Mouse (Mus musculus): ENCODE data around the gene Sh3d21. TPM values are rescaled to one million over a fixed set of nuclear protein-coding genes. Genes with fewer than 3 reads are reported as not detected.
"Not testable (repeated sequence)": the region's sequence is repeated elsewhere in the genome, so short reads cannot be mapped to it uniquely, and the experiment has no call there.

Gene Sh3d21
- 1 to 10 TPM; 4.2 to 4.3 TPM for total RNA-seq (2021)
- long read RNA-seq, experiment 1, partial matches to known transcripts, result 1 of 2 reads
- long read RNA-seq, experiment 1, other reads (novel, unspliced or antisense), result 0 of 2 reads
- long read RNA-seq, experiment 2, partial matches to known transcripts, result 9 of 12 reads
- long read RNA-seq, experiment 2, other reads (novel, unspliced or antisense), result 1 of 12 reads

DNA sequence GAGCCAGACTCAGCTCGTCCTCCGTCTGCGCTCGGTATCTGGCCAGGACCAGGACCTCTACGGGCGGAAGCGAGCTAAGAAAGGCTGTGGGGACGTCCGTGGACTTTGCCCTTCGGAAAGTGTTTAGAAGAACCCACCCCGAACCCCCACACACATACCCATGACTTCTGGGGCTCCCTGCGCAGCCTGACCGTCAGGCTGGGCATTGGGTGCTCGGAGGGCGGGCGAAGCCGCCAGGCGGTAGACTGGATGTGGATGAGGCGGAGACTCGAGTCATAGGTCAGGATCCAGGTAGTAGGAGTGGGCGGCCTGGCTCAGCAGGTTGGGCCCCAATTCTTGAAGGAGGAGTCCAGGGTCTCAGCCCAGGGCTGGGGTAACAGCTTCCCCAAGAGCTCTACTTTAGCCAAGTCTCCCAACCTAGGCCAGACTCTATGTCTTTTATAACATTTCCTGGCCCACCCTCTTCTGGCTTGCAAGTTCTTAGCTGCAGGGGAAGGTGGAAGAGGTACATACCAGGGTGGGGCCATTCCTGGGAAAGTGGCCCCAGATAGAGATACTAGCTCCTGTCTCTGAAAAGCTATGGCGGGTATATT is at the start of gene Sh3d21:
Gene Sh3d21 (minus strand): TSS at position 425 of the 593 bp plus-strand sequence.
- no peak for DNase-seq (ENCODE audit: low spot score in 2 of 2)

GRCm38 (mm10) chr4:126207081-126207480 is 43.8 kb upstream of the Sh3d21 start:
- DNase-seq (ENCODE audit: low spot score in 2 of 2), result no peak

DNA sequence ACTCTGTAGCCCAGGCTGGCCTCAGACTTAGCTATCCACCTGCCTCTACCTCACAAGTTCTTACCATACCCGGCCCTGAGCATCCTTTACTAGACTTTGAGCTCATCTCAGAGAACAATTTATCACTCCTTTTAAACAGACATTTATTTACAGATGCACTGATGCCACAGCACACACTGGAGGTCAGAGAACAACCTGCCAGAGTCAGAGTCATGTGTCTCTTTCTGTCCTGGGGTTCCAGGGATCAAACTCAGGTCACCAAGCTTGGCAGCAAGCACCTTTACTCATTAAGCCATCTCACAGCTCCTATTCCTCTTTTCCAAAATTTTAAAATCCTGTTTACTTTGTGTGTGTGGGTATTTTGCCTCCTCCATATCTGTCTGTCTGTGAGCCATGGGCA is 42.1 kb upstream of the Sh3d21 start:
- no peak for DNase-seq (ENCODE audit: low spot score in 2 of 2)

DNA sequence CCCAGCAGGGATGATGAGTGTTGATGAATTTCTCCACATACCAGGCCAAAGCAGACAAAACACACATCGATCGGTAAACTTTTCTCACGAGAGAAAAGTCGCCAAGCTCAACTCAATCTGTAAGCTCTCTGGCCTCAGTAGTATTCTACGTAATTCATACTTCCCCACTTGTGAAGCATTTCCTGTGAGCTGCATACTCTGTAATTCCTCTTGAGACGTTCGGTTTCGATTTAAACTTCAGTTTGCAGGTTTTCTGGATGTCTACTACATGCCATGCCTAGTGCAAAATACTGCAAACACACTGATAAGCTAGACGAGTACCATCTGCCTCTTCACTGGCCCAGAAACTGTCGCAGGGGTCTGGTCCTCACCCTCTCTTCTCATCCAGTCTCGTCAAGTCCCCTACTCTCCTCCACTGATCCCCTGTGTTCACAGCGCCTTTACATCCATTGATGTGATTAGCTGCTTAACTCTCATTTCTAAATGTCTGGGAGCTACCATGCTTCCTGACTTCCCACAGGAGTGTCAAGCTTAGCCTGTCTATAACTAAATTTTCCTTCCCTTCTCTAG is 41.5 kb upstream of the Sh3d21 start:
- no peak for DNase-seq (ENCODE audit: low spot score in 2 of 2)

GRCm38 (mm10) chr4:126204016-126204415 is 40.7 kb upstream of the Sh3d21 start:
- no peak for DNase-seq (ENCODE audit: low spot score in 2 of 2)

DNA sequence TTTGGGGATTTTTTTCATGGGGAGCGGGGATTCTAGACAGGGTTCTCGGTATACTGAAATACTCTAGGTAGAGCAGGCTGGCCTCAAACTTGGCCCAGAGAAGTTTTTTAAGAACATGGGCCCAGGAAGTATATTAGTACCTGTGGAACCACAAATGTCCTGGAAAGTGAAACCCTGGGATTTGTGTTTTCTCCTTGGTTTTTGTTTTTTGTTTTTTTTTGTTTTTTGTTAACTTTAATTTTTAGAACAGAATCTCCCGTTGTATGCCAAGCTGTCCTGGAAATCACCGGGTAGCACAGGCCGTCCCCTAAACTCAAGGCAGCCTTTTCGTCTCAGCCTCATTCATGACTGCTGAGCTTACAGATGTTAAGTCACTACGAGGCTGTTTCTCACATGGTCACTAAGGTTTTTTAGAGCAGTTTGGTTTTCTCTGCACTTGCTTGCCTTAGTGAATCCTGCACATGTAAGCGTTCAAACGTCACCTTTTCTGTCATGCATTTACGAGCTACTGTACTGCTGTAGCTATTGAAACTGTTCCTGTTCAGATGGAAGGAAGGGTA is 40.1 kb upstream of the Sh3d21 start:
- DNase-seq (ENCODE audit: low spot score in 2 of 2), result no peak

DNA sequence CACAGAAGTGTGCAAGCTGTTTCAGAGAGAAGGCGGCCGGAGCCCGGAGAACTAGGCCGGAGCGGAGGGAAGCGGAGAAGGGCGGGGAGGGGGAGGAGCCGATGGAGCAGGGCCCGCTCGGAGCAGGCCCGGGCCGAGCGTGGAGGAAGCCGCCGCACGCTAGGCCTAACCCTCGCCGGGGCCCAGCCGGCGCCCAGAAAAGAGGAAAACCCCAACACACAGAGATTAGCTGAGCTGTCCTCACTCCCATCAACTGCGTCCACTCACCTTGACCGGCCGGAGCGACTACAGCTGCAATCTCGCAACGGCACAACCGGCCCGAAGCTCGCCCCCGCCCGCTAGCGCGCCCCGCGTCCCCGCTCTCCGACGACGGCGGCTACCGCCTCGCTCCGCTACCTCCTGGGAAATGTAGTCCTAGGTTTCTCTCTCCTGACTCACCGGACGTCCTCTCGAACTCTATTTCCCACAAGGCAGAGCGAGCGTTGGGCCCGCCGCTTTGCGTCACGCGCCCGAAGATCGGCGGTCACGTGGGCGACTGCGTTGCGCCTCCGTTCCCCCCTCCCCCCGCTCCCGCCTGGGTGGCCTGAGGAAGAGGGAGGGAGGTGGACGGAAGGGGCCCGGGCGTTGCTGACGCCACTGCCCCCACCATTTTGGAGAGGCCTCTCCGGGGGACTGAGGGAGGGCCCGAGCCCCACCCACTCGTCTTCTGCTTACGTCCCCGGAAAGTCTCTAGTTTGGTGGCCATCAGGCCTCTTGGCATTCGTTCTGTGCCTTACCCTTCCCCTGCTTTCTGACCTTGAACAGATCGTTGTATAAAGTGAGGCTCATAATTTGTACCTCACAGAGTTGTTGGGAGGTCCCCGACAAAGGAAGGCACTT is 39.3 kb upstream of the Sh3d21 start, which contains the start of gene Thrap3:
Gene Thrap3 (minus strand): TSS at position 458 of the 879 bp plus-strand sequence.
- DNase-seq (ENCODE audit: low spot score in 2 of 2), result peak; percentile 96 to 99

GRCm38 (mm10) chr4:126201514-126202302 is 38.4 kb upstream of the Sh3d21 start:
- peak in 1 of 2 experiments; percentile 14 for DNase-seq (ENCODE audit: low spot score in 2 of 2)

GRCm38 (mm10) chr4:126200656-126201055 is 37.4 kb upstream of the Sh3d21 start:
- no peak for DNase-seq (ENCODE audit: low spot score in 2 of 2)

DNA sequence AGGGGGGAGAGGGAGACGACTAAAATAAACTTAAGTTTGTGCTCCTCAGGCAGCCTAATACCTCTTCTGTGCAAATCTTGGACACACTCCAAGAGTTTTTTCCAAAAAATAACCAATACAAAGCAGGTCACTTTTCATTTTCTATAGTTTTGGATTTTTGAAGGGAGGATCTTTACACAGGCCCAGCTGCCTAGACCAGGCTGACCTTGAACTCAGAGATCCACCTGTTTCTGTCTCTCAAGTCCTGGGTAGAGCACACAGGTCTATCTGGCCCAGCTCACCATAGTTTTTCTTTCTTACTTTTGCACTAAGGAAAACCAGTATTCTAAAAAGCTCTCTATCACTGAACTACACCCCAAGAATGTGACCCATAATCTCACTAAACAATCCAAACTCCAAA is 36.7 kb upstream of the Sh3d21 start:
- no peak for DNase-seq (ENCODE audit: low spot score in 2 of 2)

DNA sequence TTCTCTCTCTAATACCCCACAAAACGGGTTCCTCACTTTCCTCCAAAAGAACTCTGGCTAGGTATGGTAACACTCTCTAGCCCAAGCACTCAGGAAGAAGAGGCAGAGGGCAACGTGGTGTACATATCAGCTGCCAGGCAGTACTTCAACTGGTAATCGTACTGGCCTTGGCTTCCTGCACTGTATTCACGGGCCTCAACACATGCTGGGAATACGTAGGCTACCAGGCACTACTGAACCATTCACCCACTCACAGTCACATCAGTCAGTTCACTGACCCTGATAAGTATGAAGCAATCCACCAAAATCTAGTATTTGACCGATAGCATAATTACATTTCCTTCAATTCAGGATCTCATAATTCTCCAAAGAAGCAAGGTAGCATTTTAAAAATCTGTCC is 36.3 kb upstream of the Sh3d21 start:
- DNase-seq (ENCODE audit: low spot score in 2 of 2), result no peak

- no peak for DNase-seq (ENCODE audit: low spot score in 2 of 2)
These were observed 34.2 kb upstream of the Sh3d21 start for GRCm38 (mm10) chr4:126197485-126197884.

DNA sequence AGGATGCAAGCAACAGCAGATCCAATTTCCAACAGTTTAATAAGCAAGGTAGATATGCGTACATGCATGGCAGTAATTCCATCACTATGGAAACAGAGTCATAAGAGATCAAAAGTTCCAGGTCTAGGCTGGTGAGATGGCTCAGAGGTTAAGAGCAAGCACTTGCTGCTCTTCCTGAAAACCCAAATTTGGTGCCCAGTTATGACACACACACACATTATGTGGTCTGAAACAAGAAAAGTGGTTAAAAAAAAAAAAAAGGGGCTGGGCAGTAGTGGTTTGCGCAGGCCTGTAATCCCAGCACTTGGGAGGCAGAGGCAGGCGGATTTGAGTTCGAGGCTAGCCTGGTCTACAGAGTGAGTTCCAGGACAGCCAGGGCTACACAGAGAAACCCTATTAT is 31.6 kb upstream of the Sh3d21 start:
- DNase-seq (ENCODE audit: low spot score in 2 of 2), result no peak

- DNase-seq (ENCODE audit: low spot score in 2 of 2), result no peak
These were observed 30.9 kb upstream of the Sh3d21 start for GRCm38 (mm10) chr4:126194216-126194615.

DNA sequence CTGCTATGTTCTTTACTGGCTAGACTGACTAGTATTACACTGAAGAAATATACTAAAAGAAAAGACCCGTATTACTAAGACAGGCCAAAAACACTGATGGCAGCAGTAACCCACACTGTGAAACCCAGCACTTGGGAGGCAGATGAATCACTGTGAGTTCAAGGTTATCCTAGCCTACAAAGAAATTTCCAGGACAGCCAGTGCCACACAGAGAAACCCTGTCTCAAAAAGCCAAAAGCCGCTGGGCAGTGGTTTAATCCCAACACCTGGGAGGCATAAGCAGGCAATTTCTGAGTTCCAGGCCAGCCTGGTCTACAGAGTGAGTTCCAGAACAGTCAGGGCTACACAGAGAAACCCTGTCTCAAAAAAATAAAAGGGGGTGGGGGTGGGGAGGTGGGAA is 27.3 kb upstream of the Sh3d21 start:
- DNase-seq (ENCODE audit: low spot score in 2 of 2), result no peak

- no peak for DNase-seq (ENCODE audit: low spot score in 2 of 2)
These were observed 23.8 kb upstream of the Sh3d21 start for GRCm38 (mm10) chr4:126187096-126187495.

DNA sequence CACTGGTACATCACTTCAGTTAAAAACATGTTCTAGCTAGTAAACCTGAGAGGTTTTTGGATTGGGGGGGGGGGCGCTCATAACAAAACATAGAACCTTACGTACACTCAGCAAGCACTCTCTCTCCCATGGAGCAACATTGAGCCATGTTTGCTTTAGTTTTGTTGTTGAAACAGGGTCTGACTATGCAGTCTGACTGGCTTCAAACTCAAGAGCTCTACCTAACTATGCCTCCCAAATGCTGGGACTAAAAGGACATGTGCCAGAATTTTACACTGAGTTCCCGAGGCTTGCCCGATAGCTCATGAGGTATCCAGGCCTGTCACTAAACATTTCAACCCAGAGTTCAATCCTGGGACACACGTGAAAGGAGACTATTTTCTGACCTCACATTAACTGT is 19.7 kb upstream of the Sh3d21 start:
- no peak for DNase-seq (ENCODE audit: low spot score in 2 of 2)

DNA sequence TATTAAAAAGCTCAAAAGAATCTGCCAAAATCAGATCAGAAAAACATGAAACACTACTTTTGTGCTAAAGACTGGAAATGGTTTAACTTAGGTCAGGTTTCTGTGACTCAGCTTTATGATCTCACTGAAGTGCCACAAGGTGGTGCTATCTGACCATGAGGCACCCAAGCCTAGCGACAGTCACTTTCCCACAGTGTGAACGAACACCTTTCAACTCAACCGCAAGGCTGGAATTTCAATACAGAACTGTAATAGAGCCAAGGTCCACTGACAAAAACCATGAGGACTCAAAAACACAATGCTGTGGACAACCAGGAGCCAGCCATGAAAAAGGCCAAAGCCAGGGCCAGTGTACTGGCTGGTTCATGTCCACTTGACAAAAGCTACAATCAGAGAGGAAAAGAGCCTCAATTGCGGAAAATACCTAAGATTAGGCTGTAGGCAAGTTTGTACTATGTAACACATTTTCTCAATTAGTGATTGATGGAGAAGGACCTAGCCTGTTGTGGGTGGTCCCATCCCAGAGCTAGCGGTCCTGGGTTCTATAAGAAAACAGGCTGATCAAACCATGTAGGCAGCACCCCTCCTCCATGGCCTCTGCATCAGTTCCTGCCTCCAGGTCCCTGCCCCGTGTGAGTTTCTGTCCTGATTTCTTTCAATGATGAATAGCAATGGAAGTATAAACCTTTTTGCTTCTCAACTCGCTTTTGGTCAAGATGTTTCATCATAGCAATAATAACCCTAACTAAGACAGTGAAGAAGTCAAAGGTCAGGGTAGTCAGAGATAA is 18.1 kb upstream of the Sh3d21 start:
- no peak for DNase-seq (ENCODE audit: low spot score in 2 of 2)

DNA sequence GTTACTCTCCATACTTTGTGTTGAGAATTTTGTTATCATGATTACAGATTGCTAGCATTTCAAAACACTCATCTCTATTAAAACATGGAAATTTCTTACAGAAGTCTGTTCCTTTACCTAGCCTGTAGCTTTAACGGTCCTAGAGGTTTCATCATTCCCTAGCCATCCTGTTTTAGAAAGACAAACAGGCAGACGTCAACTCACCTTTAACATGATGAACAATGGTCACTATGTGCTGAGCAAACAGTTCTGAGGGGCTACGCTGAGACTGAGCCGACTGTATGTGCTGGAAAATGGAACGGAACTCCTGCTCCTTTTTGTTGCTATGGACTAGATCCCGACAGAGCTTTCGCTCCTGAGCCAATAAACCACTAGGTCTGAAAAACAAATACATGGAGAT is 12.7 kb upstream of the Sh3d21 start:
- DNase-seq (ENCODE audit: low spot score in 2 of 2), result not testable (repeated sequence)

- DNase-seq (ENCODE audit: low spot score in 2 of 2), result no peak
These were observed 10.5 kb upstream of the Sh3d21 start for GRCm38 (mm10) chr4:126173800-126174199.
